Mouse (Mus musculus): ENCODE data around the gene Gm28897. TPM values are rescaled to one million over a fixed set of nuclear protein-coding genes. Genes with fewer than 3 reads are reported as not detected.

Gm28897 gene
- not detected for polyA plus RNA-seq (2017; shearing (Covaris generic))

GRCm38 (mm10) chrY:80926695-80927094 is at the start of gene Gm28897:
Gm28897 (plus strand) TSS chrY:80926995.

